In the genomic region with DNA sequence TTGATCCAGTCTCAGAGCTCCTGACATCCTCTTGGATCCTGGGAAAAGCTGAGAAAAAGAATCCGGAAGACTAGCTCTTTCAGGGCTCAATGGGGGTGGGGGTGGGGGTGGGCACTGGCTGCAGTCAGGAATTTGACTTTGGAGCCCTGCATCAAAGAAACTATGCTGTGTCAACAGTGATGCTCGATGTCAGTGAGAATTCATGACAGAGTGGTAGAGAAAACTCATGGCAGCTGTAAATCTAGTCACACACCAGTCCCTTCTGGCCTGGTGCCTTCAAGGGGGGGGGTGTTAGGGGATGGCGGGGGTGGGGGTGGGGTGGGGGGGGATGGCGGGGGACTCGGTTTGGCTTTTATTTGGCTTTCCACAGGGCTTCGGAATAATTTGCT, we compare ENCODE assay signal across 8 mouse cellular contexts.
DNase-seq lines count a peak whose midpoint lies in the region; ATAC-seq and TF ChIP-seq lines count a peak whose summit lies in the region.
"Had no signal": no experiment of that assay in that cellular context is flagged by ENCODE, and none has a peak within 500 bp of the region (broad histone marks: within the 10 kb centered on the region; RNA-seq: fewer than 3 reads in every experiment).

No protein-coding gene starts in this region.

- TF ChIP-seq CTCF in liver, adult 2 months (IDR thresholded peaks at IDR 0.05; ENCODE audit: low read depth, low read length), result no peak

- TF ChIP-seq POLR2A in liver, adult 2 months (IDR thresholded peaks at IDR 0.05; ENCODE audit: extremely low read depth, insufficient read depth, low read length), result no peak
- no peak for TF ChIP-seq POLR2A in limb, embryonic 14.5 days (IDR thresholded peaks at IDR 0.05; ENCODE audit: borderline replicate concordance, extremely low read depth, insufficient read depth, insufficient read length)

- no peaks in the 10 kb centered on the region for H3K9me3 ChIP-seq in forebrain, embryonic 14.5 days (replicated peaks; ENCODE audit: control insufficient read depth, low read length)
- H3K9me3 ChIP-seq in limb, embryonic 14.5 days (ENCODE audit: control insufficient read depth, low read length), result no peaks in the 10 kb centered on the region
- peaks cover 4% of the 10 kb centered on the region; the same call in 1 of the 2 replicates for H3K9me3 ChIP-seq in neural tube, embryonic 13.5 days

- ATAC-seq in forebrain, embryonic 14.5 days, result peak; percentile 70
- ATAC-seq in limb, embryonic 14.5 days (ENCODE audit: low FRiP score, low read depth), result peak; percentile 65
- peak; percentile 46 for ATAC-seq in neural tube, embryonic 13.5 days (ENCODE audit: low read depth)
- ATAC-seq in erythroblast, adult 5-6 weeks (replicated peaks; ENCODE audit: low FRiP score, poor library complexity, severe bottlenecking), result no peak

- H3K36me3 ChIP-seq in liver, adult 2 months (ENCODE audit: control insufficient read depth, insufficient read depth, low read length), result no peaks in the 10 kb centered on the region
- no peaks in the 10 kb centered on the region for H3K36me3 ChIP-seq in forebrain, embryonic 14.5 days (ENCODE audit: control insufficient read depth, insufficient read depth, low read length)
- no peaks in the 10 kb centered on the region for H3K36me3 ChIP-seq in limb, embryonic 14.5 days (ENCODE audit: control insufficient read depth, insufficient read depth, low read length)
- H3K36me3 ChIP-seq in neural tube, embryonic 13.5 days, result no peaks in the 10 kb centered on the region

- peak overlapping the region; percentile 46 for H3K9ac ChIP-seq in liver, adult 2 months (ENCODE audit: low read depth, low read length)
- peak overlapping the region; percentile 30; the same call in 1 of the 2 replicates for H3K9ac ChIP-seq in forebrain, embryonic 14.5 days (ENCODE audit: low read length)
- no peak overlapping the region for H3K9ac ChIP-seq in limb, embryonic 14.5 days (ENCODE audit: low read depth, low read length, severe bottlenecking)
- H3K9ac ChIP-seq in neural tube, embryonic 13.5 days, result no peak overlapping the region

- no peaks in the 10 kb centered on the region for H3K27me3 ChIP-seq in liver, adult 2 months (ENCODE audit: control insufficient read depth, insufficient read depth, low read length)
- H3K27me3 ChIP-seq in forebrain, embryonic 14.5 days (replicated peaks; ENCODE audit: control insufficient read depth, insufficient read depth, low read length), result no peaks in the 10 kb centered on the region
- no peaks in the 10 kb centered on the region for H3K27me3 ChIP-seq in limb, embryonic 14.5 days (ENCODE audit: control insufficient read depth, insufficient read depth, low read length)
- H3K27me3 ChIP-seq in neural tube, embryonic 13.5 days, result no peaks in the 10 kb centered on the region

- H3K4me1 ChIP-seq in liver, adult 2 months (ENCODE audit: control insufficient read depth, insufficient read depth, low read length), result peaks cover 20% of the 10 kb centered on the region
- H3K4me1 ChIP-seq in forebrain, embryonic 14.5 days (ENCODE audit: control insufficient read depth, insufficient read depth, low read length), result peaks cover 9% of the 10 kb centered on the region; the same call in 1 of the 2 replicates
- H3K4me1 ChIP-seq in limb, embryonic 14.5 days (ENCODE audit: control insufficient read depth, insufficient read depth, low read length), result peaks cover 17% of the 10 kb centered on the region
- peaks cover 23% of the 10 kb centered on the region for H3K4me1 ChIP-seq in neural tube, embryonic 13.5 days (replicated peaks)

- peak overlapping the region; percentile 88 for H3K27ac ChIP-seq in liver, adult 2 months (replicated peaks; ENCODE audit: insufficient read depth, low read depth, low read length)
- no peak overlapping the region for H3K27ac ChIP-seq in forebrain, embryonic 14.5 days (ENCODE audit: low read depth, low read length)
- no peak overlapping the region for H3K27ac ChIP-seq in limb, embryonic 14.5 days (replicated peaks; ENCODE audit: low read depth, low read length)
- peak overlapping the region; percentile 73; the same call in 1 of the 2 replicates for H3K27ac ChIP-seq in neural tube, embryonic 13.5 days (replicated peaks)

- 15% methylated on average over 6 of the region's 6 CpGs for WGBS in liver, adult 2 months
- under 1% methylated on average over 6 of the region's 6 CpGs for WGBS in forebrain, embryonic 14.5 days
- WGBS in limb, embryonic 14.5 days, result 2% methylated on average over 4 of the region's 6 CpGs
- WGBS in neural tube, embryonic 13.5 days, result 2% methylated on average over 6 of the region's 6 CpGs

- peak overlapping the region; percentile 39 for H3K4me2 ChIP-seq in forebrain, embryonic 14.5 days (ENCODE audit: low read length)
- peak overlapping the region; percentile 25; the same call in 1 of the 2 replicates for H3K4me2 ChIP-seq in limb, embryonic 14.5 days (replicated peaks; ENCODE audit: low read depth, low read length, severe bottlenecking)
- H3K4me2 ChIP-seq in neural tube, embryonic 13.5 days, result peak overlapping the region; percentile 49

- no peaks in the 10 kb centered on the region for H3K79me2 ChIP-seq in liver, adult 2 months (ENCODE audit: control insufficient read depth, insufficient read depth, low read length)

- DNase-seq in liver, adult 2 months (ENCODE audit: extremely low read depth, low read depth, low spot score), result no peak
- no peak for DNase-seq in liver
- DNase-seq in forebrain, embryonic 14.5 days (ENCODE audit: low spot score), result no peak
- peak; percentile 26 for DNase-seq in limb, embryonic 14.5 days (ENCODE audit: low spot score)
- DNase-seq in adipocyte (ENCODE audit: low spot score), result no peak
- DNase-seq: cerebellum, adult 9-11 months had no signal

- H3K4me3 ChIP-seq in liver, adult 2 months (ENCODE audit: insufficient read depth, low read depth, low read length), result no peak overlapping the region
- H3K4me3 ChIP-seq in forebrain, embryonic 14.5 days (ENCODE audit: low read depth, low read length), result no peak overlapping the region
- H3K4me3 ChIP-seq in limb, embryonic 14.5 days (replicated peaks; ENCODE audit: low read length), result no peak overlapping the region
- H3K4me3 ChIP-seq in neural tube, embryonic 13.5 days, result peak overlapping the region; percentile 13; the same call in 1 of the 2 replicates

Comparison
In these comparisons a context has a peak if more than half of its experiments do, and no peak if none do; other contexts are left out.
1. H3K27ac ChIP-seq: peak in liver, adult 2 months (single experiment) and neural tube, embryonic 13.5 days (single experiment); none in forebrain, embryonic 14.5 days (single experiment) and limb, embryonic 14.5 days (single experiment).
2. H3K9ac ChIP-seq: peak in liver, adult 2 months (single experiment) and forebrain, embryonic 14.5 days (single experiment); none in limb, embryonic 14.5 days (single experiment) and neural tube, embryonic 13.5 days (single experiment).
3. Peak in every context shown above with its lines, with median percentiles within 50 percentile points of each other: H3K4me2 ChIP-seq.